Mouse (Mus musculus): ENCODE data around the gene Lce3f.

Lce3f gene

DNA sequence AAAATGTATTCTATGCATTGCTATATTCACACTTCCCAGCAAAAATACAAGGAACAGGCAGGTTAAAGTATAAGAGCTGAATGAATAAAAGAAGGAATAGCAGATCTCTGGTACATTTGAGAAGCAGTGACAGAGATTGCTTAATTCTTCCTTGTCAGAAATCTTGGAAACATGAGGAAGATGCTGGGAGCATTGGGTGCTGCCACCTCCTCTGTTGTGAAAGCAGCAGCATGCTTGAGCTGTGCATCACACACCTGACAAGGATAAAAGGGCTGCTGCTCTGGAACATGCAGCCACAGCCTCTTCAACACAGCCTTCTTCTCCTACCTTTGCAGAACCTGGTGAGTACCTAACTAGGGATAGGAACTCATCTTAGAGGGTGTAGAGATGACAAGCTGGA, at the start of gene Lce3f:
Lce3f (plus strand) TSS at position 301 of the 400 bp plus-strand sequence.
- no peak for DNase-seq (ENCODE audit: low spot score in 2 of 2)

DNA sequence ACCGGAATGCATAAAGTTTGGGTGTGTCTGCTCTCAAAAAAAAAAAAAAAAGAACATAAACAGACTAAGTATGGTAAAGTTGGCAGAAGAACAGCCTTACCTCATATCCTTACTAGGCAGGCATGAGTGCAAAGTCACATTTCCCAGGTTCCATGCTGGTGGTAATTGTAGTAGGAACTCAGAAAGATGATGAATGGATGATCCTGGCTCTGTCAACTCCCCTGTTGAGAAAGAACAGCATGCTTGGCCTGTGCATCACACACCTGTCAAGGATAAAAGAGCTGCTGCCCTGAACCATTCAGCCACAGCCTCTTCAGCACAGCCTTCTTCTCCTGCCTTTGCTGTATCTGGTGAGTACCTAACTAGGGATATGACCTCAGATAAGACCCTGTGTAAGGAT, 47.8 kb upstream of the Lce3f start, which contains the start of gene Lce3c:
Lce3c (plus strand) TSS at position 301 of the 400 bp plus-strand sequence.
- DNase-seq (ENCODE audit: low spot score in 2 of 2): no peak

DNA sequence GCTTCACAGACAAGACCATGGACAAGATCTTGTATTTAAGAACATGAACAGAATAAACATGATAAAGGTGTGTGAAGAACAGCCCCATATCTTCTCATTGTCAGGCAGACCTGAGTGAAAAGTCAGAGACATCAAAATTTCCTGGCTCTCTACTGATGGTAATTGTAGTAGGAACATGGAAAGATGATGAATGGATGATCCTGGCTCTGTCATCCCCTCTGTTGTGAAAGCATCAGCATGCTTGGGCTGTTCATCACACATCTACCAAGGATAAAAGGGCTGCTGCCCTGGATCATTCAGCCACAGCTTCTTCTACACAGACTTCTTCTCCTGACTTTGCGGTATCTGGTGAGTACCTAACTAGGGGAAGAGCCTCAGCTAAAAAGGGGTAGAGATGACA, 34.9 kb upstream of the Lce3f start, which contains the start of gene Lce3d:
Lce3d (plus strand) TSS at position 301 of the 400 bp plus-strand sequence.
- DNase-seq (ENCODE audit: low spot score in 2 of 2): no peak

DNA sequence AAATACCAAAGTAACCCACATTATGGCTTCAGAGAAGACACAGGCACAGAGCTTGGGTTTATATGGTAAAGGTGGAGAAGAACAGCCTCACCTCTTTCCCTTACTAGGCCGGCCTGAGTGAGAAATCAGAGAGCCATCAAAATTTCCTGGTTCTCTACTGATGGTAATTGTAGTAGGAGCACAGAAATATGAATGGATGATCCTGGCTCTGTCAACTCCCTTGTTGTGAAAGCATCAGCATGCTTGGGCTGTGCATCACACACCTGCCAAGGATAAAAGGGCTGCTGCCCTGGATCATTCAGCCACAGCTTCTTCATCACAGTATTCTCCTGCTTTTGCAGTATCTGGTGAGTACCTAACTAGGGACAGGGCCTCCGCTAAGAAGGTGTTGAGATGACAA, 25.3 kb upstream of the Lce3f start, which contains the start of gene Lce3e:
Lce3e (plus strand) TSS at position 301 of the 400 bp plus-strand sequence.
- DNase-seq (ENCODE audit: low spot score in 2 of 2): no peak

DNA sequence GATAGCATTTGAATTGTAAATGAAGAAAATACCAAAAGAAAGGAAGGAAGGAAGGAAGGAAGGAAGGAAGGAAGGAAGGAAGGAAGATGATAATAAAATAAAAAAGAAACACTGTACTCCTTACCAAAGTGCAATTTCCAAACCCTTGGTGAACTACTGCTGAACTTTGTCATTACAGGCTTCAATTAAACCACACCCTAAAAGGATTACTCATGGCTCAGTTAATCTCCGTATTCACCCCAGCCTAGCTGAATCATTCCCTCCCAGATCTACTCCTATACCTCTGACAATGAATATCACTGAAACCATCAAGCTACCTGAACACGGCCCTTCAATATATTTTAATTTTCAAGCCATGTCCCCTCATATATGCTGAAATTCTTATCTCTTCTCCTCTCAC, 13.5 kb upstream of the Lce3f start:
- no peak for DNase-seq (ENCODE audit: low spot score in 2 of 2)

DNA sequence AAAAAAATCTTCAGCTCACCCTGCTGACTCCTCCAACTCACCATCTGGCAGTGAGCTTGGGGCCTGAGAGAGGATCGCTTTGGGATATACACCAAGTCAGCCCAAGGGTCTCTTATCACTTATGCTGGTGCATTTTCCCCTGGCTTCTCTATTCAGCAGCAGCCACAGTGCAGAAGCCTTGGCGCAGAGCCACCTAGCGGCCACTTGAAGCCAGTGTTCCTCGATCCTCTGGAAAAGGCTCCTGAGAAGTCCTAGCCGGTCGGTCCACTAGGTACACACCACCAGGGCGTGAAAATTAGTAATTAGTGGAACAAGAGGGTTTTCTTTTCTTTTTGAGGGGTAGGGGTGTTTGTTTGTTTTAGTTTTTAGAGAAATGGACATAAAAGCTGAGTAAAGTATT, 6.7 kb downstream of the Lce3f start:
- DNase-seq (ENCODE audit: low spot score in 2 of 2): peak; percentile 55 to 74

DNA sequence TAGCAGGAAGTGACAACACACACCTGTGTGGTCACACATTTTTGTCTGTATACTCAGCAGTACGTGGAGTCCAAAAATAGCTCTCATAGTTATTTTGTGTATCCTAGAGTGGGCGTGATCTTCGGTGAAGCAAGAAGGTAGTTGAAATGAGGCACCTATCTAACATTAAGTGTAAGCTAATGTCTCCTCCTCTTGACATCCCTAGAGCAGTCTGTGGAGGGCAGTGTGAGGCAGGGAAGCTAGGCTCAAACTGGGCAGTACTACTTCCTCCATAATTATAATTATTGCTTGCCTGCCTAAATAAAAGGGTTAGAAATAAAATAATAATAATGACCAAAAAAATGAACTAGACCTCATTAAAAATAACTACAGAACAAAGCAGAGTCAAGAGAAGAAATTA, 8.6 kb downstream of the Lce3f start:
- no peak for DNase-seq (ENCODE audit: low spot score in 2 of 2)

DNA sequence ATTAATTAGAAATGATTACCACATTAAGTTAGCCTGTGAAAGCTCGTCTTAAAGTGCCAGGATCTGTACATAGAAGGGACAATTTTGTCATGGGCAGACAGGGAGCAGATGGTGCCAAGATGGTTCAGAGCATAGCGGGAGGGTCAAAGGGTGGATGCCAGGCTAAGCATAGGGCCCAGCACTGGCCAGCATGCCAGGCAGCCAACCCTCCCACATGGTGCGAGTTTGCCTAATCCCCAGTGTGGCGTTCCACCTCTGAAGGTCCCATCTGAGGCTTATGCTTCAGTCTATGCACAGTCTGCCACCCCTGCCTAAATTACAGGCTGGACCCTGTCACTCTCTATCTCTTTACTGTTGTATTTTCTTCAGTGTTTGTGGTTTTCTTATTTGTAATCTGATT, 10.8 kb downstream of the Lce3f start:
- no peak for DNase-seq (ENCODE audit: low spot score in 2 of 2)

DNA sequence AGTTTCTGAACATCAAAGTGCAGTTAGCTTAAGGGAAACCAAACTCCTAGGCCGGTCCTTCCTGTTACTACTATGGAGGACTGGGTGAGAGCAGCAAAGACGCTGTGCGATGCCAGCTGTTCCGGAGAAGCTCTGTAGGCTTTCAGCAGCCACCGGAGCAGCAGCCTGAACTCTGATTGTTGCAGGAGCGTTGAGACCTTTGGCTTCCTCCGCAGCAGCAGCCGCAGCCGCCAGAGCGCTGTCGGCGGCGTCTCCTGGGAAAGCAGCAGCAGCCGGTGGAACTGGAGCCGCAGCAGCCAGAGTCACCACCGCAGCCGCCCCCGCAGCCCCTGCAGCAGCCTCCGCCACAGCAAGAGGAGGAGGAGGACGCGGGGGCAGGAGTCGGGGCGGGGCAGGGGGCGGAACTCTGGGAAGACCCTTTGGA, 22.4 kb downstream of the Lce3f start:
- DNase-seq (ENCODE audit: low spot score in 2 of 2): peak; percentile 32 to 40

DNA sequence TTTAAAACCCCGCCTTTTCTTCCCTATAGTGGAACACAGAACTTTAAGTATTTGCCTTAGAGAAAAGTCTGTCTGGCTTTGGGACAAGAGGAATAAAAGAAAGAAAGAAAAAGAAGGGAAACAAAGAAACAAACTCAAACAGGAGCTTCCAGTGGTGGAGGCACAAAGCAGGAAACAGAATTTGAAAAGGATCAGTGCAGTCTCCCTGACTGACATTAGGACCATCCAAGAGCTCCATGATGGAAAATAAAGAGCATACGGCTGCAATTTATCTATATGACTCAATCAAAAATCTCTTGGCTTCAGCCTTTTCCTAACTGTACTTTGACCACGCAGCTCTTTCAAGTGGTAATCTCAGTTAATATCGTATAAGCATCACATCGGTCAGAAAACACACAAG, 22.8 kb downstream of the Lce3f start:
- no peak for DNase-seq (ENCODE audit: low spot score in 2 of 2)

DNA sequence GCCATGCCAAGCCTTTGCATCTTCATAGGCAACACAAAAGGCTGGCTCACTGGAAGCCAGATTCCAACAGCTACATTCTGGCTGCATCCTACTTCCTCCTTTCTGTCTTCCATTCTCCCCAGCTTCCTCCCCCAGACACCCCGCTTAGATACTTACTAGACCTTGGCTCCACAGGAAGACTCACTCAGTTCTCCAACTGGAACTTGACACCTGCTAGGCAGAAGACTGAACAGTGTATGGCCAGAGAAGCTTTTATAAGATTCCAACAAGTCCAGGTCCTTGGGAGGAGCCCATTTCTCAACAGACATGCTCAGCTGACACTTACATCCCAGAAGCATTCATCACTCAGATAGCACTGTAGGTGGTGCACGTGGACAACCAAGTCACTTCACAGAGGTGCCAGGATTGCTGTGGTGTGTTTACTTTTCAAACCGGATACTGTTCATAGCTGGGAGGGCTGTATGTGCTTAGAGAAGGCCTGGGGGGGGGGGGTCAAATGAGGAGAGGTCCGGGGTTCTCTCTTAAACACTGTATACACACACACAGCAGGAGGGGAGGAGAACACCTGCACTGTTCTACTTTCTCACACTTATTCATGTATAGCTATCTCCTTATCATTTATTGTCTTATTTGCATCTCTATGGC, 23.6 kb downstream of the Lce3f start, which contains the start of gene Crct1:
Crct1 (minus strand) TSS at position 228 of the 645 bp plus-strand sequence.
- DNase-seq (ENCODE audit: low spot score in 2 of 2): no peak

DNA sequence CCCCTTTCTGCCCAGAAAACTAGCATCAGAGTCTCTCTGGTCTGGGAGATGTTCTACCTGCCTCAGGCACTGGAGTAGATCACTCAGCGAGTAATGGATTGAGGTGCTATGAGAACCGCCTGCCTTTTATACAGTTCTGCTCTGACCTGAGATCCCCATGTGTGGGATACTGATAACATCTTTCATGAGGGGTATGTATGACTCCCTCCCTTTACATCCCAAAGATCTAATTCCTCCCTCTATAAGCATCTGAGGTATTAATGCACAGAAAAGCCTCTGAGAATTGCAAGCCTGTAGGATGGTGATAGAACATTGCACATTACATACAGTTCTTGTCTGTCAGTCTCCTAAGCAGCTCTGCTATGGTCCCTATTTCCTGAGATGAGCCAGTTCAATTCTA, 26.9 kb downstream of the Lce3f start, which contains the start of gene Lce1m:
Lce1m (minus strand) TSS at position 101 of the 400 bp plus-strand sequence.
- DNase-seq (ENCODE audit: low spot score in 2 of 2): no peak

DNA sequence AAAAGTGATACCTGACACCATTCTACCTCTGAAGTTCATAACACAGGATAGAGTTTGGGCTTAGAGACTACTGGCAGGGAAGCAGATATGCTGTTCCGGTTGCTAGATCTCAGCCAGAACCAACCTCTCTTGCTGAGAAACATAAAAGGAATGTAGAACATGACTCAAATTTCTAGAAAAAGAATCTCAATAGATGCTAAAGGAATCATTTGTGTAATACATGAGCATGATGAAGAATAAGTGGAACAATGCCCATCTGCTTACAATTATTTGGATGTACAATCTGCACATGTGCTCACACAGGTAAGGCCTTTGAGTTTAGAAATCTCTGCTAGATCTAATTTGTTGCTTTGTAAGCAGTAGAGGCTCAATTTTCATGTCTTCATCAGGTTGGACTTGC, 29.1 kb downstream of the Lce3f start:
- DNase-seq (ENCODE audit: low spot score in 2 of 2): no peak

DNA sequence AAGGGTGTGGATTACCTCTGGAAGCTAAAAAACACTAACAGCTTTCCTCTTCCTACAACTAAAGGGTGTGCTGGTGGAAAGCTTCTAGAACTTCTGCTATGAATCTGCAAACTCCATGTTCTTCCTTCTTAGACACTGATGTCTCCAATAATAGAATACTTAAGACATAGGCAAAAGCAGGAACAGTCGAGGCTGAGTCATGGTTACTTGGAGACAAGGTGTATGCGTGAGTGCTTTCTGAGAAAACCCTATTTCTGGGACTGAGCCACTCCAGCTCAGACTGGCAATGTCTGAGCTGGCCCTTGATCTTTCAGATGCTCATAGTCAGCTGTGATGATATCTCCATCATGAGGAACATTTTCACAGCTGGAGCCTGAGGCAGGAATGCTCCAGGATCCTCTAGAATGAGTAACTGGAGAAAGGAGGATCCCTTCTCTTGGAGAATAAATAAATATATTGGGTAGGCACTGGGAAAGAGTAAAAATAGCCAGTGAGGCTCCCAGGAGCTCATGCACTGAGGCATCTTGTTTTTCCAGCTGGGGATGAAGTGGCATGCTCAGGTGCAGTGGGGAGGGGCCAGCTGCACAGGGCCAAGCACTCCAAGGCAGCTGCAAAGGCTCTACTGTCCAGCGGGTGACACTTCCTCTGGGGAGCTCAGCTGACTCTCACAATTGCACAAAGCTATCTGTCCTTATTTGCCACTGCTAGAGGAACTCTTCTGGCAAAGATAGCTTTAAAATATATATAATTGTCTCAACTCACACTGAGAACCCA, 31.6 kb downstream of the Lce3f start:
- no peak for DNase-seq (ENCODE audit: low spot score in 2 of 2)

DNA sequence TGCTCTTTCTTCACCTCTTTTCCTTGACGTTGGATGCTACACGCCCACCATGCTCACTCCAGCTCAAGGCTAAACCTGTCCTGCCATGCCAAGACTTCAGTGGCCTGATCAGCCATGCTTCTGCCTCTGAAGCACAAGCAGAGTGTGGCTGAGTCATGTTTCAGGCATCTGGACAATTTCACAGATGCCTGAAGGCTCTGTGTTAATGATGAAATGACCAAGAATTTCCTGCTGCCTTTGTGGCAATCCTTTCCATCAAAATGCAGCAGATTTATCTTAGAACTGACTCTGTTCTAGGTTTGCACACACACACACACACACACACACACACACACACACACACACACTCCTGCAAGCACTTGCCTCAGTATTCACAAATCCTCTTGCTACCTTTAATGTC, 33.5 kb downstream of the Lce3f start:
- no peak for DNase-seq (ENCODE audit: low spot score in 2 of 2)

DNA sequence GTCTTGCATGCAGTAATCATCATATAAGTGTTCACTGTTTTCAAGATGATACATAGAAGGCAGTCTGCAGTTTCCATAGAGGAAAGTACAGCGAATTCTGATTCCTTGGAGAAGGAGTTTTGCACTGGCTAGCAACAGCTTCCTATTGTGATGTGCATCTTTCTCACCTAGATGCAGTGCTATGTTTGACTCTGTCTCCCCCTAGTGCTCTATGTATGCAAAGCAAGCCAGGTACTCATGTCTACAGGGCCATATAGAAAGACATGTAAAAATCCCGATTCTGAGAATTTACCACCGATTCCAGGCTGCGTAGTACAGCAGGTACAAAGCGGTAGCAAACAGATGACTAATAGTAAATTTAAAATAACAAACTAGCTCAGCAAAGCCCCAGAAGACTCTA, 39.4 kb downstream of the Lce3f start:
- peak in 1 of 2 experiments; percentile 19 for DNase-seq (ENCODE audit: low spot score in 2 of 2)

Data from cerebellum, postnatal 4 days (tissue).